Mouse (Mus musculus) brain, embryonic 14.5 days (tissue): Measurements from ENCODE around the gene Vps9d1. TPM values are rescaled to one million over a fixed set of nuclear protein-coding genes. Genes with fewer than 3 reads are reported as not detected.
"Not testable (repeated sequence)": the region's sequence is repeated elsewhere in the genome, so short reads cannot be mapped to it uniquely, and the experiment has no call there.

Source experiments
- DNase-seq: peaks from one replicate; pipeline ENCODE4 v3.0.0-alpha.2; 2011; ENCODE audit warnings: low read depth
- CTCF ChIP-seq: fragments of 200-500 bp; IDR thresholded peaks from 2 replicates; pipeline ENCODE4 v1.5.1; 2012; ENCODE audit warnings: inconsistent platforms, mild to moderate bottlenecking, moderate library complexity, borderline replicate concordance; ENCODE audit not compliant: insufficient read depth, insufficient read length; ENCODE audit errors: extremely low read depth
- POLR2A ChIP-seq: fragments of 200-500 bp; IDR thresholded peaks from 2 replicates; pipeline ENCODE4 v1.6.1; 2012; ENCODE audit warnings: mild to moderate bottlenecking, inconsistent platforms, borderline replicate concordance; ENCODE audit not compliant: poor library complexity, insufficient read depth, insufficient read length, severe bottlenecking; ENCODE audit errors: extremely low read depth
- polyA plus RNA-seq: library from polyadenylated mRNA; depleted of rRNA; stranded (reverse); fragments of >200 nt; gene quantifications from 2 replicates; pipeline ENCODE4 v1.2.3, GENCODE M21; 2012

Gene Vps9d1
- polyA plus RNA-seq, 1 experiment, result 130 TPM

DNA sequence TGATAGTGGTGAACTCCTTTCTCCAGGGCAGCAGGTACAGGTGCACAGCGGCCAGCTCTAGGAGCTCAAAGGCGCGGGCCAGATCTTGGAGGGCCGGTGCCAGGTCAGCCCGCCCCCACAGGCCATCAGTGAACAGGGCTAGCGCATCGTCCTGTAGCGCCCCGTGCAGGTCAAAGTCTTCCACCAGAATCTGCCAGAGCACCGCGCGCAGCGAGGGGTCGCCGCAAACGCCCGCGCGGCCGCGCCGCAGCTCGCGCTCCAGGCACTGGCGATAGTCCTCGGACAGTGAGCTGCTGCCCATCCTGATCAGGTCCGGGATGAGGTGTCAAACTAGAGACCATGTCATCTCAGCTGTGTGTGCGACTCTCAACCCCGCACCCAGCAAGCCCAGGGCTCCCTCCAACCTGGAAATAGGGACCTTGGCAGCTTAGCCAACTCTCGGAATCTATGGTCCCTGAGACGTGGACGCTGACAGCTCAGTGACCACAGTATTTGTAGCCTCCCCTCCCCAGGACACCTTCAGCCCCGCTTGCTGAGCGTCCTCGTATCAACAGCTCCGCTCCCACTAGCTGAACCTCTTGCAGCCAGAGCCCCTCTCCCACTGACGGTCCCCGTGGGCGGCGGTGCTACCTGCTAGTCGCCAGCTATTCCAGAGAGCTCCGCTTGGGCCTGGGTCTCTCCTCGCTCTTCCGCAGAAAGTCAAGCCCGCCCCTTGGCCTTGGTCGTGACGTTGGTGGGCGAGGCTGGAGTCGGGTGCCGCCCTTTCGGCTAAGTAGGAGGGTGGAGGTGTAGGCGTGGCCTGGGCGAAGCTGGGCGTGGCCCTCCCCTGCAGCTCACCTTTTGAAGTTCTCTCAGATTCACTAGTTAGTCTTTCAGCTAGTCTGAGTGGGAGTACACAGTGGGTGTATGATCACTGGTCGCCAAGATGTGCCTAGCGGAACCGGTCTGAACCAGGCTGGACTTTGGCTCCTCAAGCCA is 18.3 kb downstream of the Vps9d1 start, which contains the start of gene Spata2l:
Gene Spata2l, minus strand, starts transcription at position 714 of the 978 bp plus-strand sequence.
- DNase-seq, result peak; percentile 84
- TF ChIP-seq CTCF, result no peak

GRCm38 (mm10) chr8:123234918-123235519 is 19.1 kb downstream of the Vps9d1 start:
- TF ChIP-seq CTCF (no peak), POLR2A (no peak)
- peak; percentile 39 for DNase-seq

DNA sequence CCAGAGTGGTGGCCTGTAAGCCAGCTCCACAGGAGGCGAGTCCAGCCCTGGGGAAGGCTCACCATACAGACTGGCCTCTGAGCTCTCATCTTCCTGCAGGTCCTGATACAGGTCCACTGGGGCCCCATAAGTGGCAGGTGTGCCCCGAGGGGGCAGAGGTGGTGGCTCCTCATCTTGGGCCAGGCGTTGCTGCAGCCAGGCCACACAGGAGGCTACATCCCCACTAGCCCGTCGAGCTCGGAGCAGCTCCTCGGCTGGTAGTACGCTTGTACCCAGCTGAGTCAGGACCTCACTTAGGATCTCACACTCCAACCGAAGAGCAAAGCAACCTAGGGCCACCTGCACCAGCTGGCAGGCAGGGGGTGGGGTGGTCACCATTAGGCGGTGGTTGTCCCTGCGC is 20.4 kb downstream of the Vps9d1 start:
- TF ChIP-seq CTCF (no peak), POLR2A (no peak)
- DNase-seq, result no peak

DNA sequence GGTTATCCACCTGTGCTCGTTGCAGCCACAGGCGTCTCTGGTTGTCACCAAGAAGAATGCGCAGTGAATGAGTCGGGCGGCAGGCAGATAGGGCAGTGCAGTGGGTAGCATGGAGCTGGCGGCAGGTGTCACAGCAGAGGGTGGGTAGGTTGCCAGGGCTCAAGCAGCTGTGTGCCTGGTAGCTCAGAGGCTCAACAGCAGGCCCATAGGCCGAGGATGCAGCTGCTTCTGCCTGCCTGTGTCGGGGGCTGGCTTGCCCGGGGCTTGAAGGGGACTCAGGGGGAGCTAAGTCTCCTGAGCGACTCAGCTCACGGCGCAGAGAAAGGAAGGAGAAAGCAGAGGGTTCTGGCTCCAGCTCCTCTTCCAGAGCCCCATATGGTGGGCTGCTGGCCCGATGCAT is 20.8 kb downstream of the Vps9d1 start:
- no peak for DNase-seq
- TF ChIP-seq POLR2A (no peak), CTCF (no peak)

DNA sequence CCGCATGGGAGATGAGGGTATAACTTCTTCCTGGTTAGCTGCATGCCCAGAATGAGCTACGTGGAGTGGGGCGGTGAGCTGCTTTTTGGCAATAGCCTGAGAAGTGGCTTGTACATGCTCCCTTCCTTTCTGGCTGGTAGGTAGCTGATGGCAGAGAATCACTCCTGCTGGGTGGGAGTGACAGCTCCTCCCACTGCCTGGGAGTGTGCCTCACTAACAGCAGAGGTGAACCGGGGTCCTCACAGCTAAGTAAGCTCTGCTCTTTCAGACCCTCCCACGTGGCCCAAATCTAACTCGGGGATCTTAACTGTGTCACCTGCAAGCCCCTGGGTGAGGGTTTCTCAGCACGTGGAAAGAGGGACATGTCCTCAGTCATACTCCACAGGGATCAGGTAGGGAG is 21.6 kb downstream of the Vps9d1 start:
- no peak for TF ChIP-seq POLR2A
- no peak for TF ChIP-seq CTCF
- no peak for DNase-seq

DNA sequence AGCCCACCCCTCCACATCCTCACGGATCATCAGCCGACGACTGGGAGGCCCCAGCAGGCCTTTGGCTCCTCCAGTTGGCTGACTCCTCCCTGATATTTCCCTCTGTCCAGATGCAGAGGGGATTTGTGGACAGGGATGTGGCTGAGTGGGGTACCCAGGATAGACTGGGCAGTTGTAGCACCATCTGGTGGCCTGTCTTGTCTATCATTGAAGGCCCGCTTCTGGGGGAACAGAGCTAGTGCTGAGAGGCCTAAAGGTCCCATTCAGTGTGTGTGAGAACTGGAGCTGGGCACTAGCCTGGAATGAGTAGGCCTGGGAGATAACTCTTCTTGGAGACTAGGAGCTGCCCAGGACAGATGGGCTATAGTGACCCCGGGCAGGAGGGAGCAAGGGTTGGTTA is 22.4 kb downstream of the Vps9d1 start:
- DNase-seq, result no peak
- TF ChIP-seq POLR2A (no peak), CTCF (peak; percentile 25; the same call in 1 of the 2 replicates)

GRCm38 (mm10) chr8:123230326-123230725 is 23.8 kb downstream of the Vps9d1 start:
- not testable (repeated sequence) for DNase-seq

- DNase-seq, result no peak
- no peak for TF ChIP-seq CTCF
- TF ChIP-seq POLR2A, result no peak
These were observed 25.7 kb downstream of the Vps9d1 start for GRCm38 (mm10) chr8:123228416-123228815.

GRCm38 (mm10) chr8:123224278-123225266 is 29.6 kb downstream of the Vps9d1 start, which contains the start of gene Cdk10:
Gene Cdk10 (plus strand): TSS chr8:123224842.
- no peak for TF ChIP-seq CTCF
- peak; percentile 65; the same call in 1 of the 2 replicates for TF ChIP-seq POLR2A
- DNase-seq, result peak; percentile 97

GRCm38 (mm10) chr8:123220917-123221316 is 33.2 kb downstream of the Vps9d1 start:
- TF ChIP-seq POLR2A, result no peak
- DNase-seq, result no peak

DNA sequence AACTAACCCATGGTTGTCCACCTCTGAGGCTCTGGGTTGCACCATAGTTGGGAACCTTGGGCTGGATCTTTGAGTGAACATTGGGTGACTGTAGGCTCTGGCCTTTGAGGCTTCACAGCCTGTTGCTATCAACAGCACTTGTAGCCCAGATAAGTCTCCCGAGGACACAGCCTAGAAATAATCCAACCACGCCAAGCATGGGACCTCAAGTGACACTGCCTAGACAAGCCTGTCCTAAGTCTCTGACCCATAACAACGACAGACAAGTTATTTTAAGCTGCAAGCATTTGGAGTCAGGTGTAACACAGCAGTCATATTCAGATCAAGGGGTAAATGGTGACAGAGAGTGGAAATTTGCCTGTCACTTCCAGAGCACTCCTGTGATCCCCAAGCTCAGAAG is 38.7 kb downstream of the Vps9d1 start:
- no peak for DNase-seq
- TF ChIP-seq POLR2A (no peak), CTCF (no peak)
